Mouse (Mus musculus) embryonic stem cell, embryonic (primary cell): ENCODE data around the gene Gm9774.

Source experiments
- CTCF ChIA-PET, 4 experiments: fragments of 300-600 bp in 2 of 4; fragments of 350-600 bp in 2 of 4; sonication (Branson Sonifier 250); formaldehyde crosslinking; loops; one replicate each; lab custom pipeline; 2022; ENCODE audit warnings: inconsistent platforms in 2 of 4; lab: Charles Lee
- POLR2A ChIA-PET, 4 experiments: fragments of 300-600 bp in 2 of 4; fragments of 350-600 bp in 2 of 4; sonication (Branson Sonifier 250); formaldehyde crosslinking; loops; one replicate each; lab custom pipeline; 2022; ENCODE audit warnings: antibody characterized with exemption in 4 of 4, inconsistent platforms in 1 of 4; lab: Charles Lee

Gene Gm9774

DNA sequence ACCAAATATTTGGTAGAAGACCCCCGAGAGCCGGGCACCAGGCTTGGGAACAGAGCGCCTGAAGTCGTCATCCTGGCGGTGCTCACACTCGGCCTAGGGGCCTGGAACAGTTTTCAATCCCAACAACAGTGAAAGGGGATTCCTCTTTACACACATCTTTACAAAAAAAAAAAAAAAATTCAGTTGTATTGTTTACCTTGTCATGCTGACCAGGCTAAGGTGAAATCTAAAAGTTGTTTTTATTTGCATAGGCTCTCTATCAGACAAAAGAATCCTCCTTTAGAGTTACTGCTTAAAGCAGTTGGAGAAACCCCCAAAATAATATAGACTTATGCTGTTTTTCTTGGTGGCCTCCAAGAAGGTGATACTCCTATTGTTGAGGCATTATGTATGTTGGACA lies at the start of gene Gm9774:
TSS of gene Gm9774 (minus strand) at position 101 of the 400 bp plus-strand sequence.
- POLR2A ChIA-PET, result no interaction called here
- CTCF ChIA-PET, result no interaction called here

DNA sequence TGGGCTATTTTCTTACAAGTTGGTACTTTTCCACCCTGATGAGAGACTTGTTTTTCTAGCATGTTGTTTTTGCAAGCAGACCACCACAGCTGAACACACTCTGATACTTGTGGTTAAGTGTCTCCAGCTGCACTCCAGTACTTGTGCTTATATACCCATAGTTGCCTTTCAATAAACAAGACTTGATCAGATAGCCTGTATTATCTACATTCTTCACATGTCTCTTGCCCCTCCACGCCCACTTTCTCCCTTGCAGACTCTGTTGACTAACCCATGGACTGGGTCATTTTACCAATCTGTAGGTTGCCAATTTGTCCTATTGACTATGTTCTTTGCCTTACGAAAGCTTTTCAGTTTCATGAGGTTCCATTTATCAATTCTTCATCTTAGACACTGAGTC lies 40.9 kb upstream of the Gm9774 start:
- POLR2A ChIA-PET, result no interaction called here
- CTCF ChIA-PET, result no interaction called here

DNA sequence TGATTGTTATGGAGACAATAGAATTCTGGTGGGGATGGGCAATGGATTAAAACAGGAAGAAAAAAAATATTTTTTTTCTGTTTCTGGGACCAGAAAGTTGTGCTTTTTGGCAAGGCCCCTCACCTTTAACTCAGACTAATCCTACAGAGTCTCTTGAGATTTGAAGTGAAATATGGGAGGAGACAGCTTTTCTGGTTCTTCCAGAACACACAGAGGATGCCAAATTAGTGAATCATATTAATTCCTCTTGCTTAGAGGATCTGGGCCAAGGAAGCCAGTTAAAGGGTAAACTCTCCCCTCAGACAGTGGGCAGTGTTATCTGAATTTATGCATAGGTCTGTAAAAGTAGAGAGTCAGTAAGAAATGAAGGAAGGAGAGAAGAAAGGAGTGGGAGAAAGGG lies 38.2 kb upstream of the Gm9774 start:
- CTCF ChIA-PET, result no interaction called here
- POLR2A ChIA-PET, result no interaction called here

DNA sequence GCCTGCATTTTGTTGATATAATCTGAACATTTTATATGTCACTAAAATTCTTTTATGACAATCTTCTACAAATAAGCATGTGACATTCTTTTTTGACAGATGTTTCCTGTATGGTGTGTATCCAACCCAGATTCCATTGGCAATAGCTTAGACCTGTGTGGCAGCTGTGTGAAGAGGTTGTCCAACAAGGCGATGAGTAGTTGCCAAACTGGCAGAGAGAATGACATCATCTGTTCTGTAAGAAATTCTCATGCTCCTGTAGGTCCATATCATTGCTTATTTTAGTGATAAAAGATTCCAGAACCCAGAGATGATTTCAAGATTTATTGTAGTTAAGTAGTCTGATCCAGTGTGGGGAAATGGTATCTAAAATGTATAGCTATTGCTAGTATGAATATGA lies 37.4 kb upstream of the Gm9774 start:
- POLR2A ChIA-PET, result no interaction called here

DNA sequence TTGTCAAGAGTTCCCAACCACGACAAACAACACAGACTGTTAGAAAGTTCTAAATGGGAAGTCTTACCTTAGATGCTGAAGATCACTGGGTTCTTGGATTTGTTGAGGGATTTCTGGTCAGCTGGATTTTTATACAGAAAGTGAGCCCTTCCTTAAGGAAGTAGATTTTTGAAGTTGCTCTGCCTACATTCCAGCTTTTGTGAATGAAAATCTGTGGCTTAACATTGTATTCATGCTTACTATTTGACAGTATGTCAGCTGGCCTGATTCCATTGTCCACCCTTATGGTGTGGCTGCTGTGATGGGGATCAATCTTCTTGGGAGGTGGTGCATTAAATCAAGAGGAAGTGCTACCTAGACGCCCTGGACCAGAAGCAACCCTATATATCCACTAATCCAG lies 29.4 kb upstream of the Gm9774 start, which contains the start of gene Sprr3:
TSS of gene Sprr3 (minus strand) at position 101 of the 400 bp plus-strand sequence.
- ChIA-PET CTCF (no interaction called here), POLR2A (no interaction called here)

More for the DNA sequence above, 37.4 kb upstream of the Gm9774 start:
- CTCF ChIA-PET, result no interaction called here

DNA sequence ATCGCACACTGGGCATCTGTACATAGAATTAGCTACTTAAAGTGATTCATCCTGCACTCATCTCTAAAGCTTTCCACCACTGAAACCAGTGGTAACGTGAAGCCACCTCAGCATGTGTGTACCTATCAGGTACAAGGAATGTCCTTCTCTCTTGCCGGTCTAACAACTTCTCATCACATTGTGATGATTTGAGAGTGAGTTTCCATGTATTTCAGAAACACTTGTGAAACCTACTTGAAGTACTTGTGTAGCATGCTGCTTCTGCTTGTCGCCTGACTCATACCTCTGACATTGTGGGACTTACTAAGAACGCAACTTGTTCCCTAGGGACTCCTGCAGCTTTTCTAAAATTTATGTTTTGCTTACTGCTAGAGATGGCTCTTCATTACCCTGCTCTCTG lies 25.9 kb upstream of the Gm9774 start:
- POLR2A ChIA-PET, result no interaction called here
- CTCF ChIA-PET, result no interaction called here

DNA sequence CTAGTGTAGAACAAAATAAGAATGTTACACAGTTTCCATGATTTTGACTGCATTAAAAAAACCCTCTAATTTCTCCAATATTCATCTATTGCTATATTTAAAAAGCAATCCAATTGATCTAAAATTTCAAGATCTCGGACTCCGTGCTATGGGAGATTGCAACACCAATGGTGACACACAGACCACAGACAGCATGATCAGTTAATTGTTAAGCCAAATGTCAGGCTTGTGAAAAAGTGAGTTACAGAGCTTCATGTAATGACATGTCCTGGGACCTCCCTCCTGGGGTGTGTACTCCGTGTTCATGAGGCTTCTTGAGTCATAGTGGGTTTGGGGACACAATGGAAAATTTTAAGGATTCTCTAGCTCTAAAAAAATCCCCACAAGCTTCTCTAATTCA lies 11.0 kb upstream of the Gm9774 start:
- CTCF ChIA-PET, result no interaction called here
- POLR2A ChIA-PET, result no interaction called here

DNA sequence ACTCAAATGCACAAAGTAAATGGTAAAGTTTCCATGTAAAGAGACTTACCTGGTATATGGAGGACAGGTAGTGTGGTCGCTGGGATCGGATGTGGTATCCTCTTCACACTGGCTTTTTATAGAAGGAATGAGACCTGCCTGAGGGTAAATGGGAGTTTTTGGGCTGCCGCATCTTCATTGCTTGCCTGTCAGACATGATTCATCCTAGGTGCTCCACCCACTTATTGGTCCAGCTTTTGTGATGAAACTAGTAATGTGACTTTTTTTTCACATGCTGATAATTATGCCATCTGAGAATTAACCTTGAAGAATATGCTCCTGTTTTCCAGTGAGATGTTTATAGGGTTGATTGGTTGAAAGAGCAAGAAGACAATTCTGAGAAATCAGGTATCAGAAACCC lies 9.5 kb upstream of the Gm9774 start, which contains the start of gene Sprr1b:
TSS of gene Sprr1b (minus strand) at position 101 of the 400 bp plus-strand sequence.
- CTCF ChIA-PET, result no interaction called here
- POLR2A ChIA-PET, result no interaction called here

DNA sequence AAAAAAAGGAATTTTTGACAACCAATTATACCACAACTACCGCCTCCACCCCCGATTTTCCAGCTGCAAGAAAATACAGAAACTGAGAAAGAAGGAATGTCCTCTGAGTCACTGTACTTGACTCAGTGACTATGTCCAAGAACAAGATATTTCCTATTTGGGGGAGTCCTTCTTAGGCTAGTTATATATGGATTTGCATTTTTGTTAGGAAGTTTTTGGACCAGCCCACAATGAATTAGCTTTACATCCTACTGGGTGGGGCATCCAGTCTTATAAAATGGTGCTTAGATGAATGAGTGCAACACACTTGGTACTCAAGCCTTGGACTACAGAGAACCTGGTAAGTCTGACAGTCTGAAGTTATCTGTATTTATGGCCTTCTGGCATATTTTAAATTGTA lies 3.1 kb upstream of the Gm9774 start, which contains the start of gene Sprr2k:
TSS of gene Sprr2k (plus strand) at position 301 of the 400 bp plus-strand sequence.
- ChIA-PET CTCF (no interaction called here), POLR2A (interaction anchor here in 1 of 4 experiments (0.7 kb wide), 1 partner anchor 9 kb away, joined by 3 read pairs; no protein-coding TSS in a partner anchor)

DNA sequence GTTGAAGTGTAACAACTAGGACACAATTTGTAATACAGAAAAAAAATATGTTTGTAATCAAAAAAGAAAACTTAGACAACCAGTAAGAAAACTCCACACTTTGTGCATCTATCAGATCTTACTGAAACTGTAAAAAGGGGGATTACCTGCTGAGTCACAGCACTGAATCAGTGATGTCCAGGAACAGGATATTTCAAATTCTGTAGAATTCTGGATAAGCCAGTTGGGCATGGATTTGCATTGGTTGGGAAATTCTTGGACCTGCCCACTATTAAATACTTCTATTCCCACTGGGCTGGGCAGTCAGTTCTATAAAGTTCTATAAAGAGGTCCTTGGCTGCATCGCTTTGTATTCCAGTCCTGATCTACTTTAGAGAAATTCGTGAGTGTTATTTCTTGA lies 11.4 kb downstream of the Gm9774 start, which contains the start of gene Sprr2j-ps:
TSS of gene Sprr2j-ps (plus strand) at position 301 of the 400 bp plus-strand sequence.
- POLR2A ChIA-PET, result no interaction called here
- CTCF ChIA-PET, result interaction anchor here in 1 of 4 experiments (0.6 kb wide), 1 partner anchor 300 kb away, joined by 4 read pairs; no protein-coding TSS in a partner anchor

DNA sequence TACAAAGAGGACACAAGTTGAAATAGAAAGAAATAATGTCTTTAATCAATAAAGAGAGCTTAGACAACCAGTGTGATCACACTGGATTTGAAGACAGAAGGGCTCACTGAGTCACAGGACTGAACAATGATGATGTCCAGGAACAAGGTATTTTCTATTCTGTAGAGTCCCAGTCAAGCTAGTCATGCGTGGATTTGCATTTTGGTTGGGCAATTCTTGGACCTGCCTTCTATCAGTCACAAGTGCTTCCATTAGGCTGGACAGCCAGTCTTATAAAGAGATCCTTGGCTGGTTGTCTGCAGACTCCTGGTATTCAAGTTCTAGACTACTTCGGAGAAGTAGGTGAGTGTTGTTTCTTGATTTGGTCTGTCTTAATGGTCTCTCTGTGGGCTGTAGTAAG lies 21.5 kb downstream of the Gm9774 start, which contains the start of gene Sprr2i:
TSS of gene Sprr2i (plus strand) at position 301 of the 400 bp plus-strand sequence.
- POLR2A ChIA-PET, result no interaction called here
- CTCF ChIA-PET, result no interaction called here

DNA sequence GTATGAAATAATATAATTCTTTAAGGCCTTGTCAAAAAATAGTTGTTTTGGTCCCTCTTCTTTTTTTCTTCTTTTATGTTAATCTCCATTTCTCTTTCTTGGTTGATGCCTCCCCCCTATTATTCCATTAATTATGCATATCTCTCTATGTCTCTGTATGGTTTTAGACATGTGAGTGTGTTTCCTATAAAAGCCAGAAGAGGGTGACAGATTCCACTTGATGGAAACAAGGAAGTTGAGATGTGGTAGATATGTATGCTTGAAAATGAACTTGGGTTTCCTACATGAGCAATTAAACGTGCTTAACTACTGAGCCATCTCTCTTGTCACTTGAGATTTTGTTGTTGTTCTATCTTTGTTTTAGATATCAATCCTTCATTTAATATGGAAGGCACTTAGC lies 34.9 kb downstream of the Gm9774 start:
- ChIA-PET CTCF (no interaction called here), POLR2A (no interaction called here)

DNA sequence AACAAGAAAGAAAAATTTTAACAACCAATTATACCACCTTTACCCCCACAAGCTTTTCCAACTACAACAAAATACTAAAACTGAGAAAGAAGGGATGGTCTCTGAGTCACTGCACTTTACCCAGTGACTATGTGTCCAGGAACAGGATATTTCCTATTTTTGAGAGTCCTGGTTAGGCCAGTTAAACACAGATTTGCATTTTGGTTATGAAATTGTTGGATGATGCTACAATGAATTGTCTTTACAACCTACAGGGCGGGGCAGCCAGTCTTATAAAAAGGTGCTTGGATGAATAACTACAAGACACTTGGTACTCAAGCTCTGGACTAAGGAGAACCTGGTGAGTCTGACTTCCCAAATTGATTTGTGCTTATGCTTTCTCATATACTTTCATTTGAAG lies 43.8 kb downstream of the Gm9774 start, which contains the start of gene Sprr2h:
TSS of gene Sprr2h (plus strand) at position 301 of the 400 bp plus-strand sequence.
- CTCF ChIA-PET, result no interaction called here

More for the DNA sequence above, 43.8 kb downstream of the Gm9774 start, which contains the start of gene Sprr2h:
- POLR2A ChIA-PET, result no interaction called here
